Mouse (Mus musculus): Measurements from ENCODE around the gene Dnase1. TPM values are rescaled to one million over a fixed set of nuclear protein-coding genes. Genes with fewer than 3 reads are reported as not detected.
"Not testable (repeated sequence)": the region's sequence is repeated elsewhere in the genome, so short reads cannot be mapped to it uniquely, and the experiment has no call there.

Gene Dnase1
- polyA plus RNA-seq, 1 experiment = not detected

DNA sequence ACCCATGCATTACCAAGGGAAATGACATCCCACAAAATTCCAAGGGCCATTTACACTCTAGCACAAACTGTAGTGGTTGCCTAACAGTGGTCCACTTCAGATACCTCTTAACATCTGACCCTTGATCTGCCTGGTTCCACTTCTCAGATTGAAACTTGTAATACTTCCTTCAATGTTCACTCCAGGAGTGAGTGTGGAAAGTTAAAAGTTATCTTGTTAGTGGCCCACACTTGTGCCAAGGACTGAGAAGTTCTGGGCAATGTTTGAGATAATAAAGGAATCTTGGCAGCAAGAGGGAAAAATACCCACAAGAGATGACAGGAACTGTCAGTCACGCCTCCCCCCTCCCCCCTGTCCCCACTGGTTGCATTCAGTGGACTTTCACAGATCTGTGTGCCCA is 42.9 kb downstream of the Dnase1 start:
- Histone ChIP-seq H3K27ac (ENCODE audit: insufficient read depth, low read length) (no peak overlapping the region), H3K27me3 (ENCODE audit: control insufficient read depth, insufficient read depth, low read length, poor library complexity, severe bottlenecking) (no peaks in the 10 kb centered on the region), H3K4me1 (ENCODE audit: control insufficient read depth, insufficient read depth, low read length) (no peaks in the 10 kb centered on the region), H3K36me3 (ENCODE audit: control insufficient read depth, insufficient read depth, low read length, poor library complexity, severe bottlenecking) (peaks cover 2% of the 10 kb centered on the region), H3K9ac (ENCODE audit: low read depth, poor library complexity, severe bottlenecking) (no peak overlapping the region), H3K9me3 (replicated peaks; ENCODE audit: control insufficient read depth, insufficient read depth, low read length, poor library complexity, severe bottlenecking) (no peaks in the 10 kb centered on the region), H3K4me3 (ENCODE audit: low read depth, low read length) (no peak overlapping the region)
- TF ChIP-seq POLR2A (IDR thresholded peaks at IDR 0.05; ENCODE audit: insufficient read depth, low read length) (no peak), CTCF (IDR thresholded peaks at IDR 0.05; ENCODE audit: low read depth, low read length) (no peak), EP300 (IDR thresholded peaks at IDR 0.05; ENCODE audit: insufficient read depth, low read depth, low read length) (no peak)

GRCm38 (mm10) chr16:4080419-4080818 is 43.7 kb downstream of the Dnase1 start:
- H3K4me1 ChIP-seq (ENCODE audit: control insufficient read depth, insufficient read depth, low read length); H3K27me3 ChIP-seq (ENCODE audit: control insufficient read depth, insufficient read depth, low read length, poor library complexity, severe bottlenecking); H3K36me3 ChIP-seq (ENCODE audit: control insufficient read depth, insufficient read depth, low read length, poor library complexity, severe bottlenecking); H3K27ac ChIP-seq (ENCODE audit: insufficient read depth, low read length); H3K9me3 ChIP-seq (replicated peaks; ENCODE audit: control insufficient read depth, insufficient read depth, low read length, poor library complexity, severe bottlenecking); H3K9ac ChIP-seq (ENCODE audit: low read depth, poor library complexity, severe bottlenecking); H3K4me3 ChIP-seq (ENCODE audit: low read depth, low read length): not testable (repeated sequence)

- Histone ChIP-seq H3K9me3 (replicated peaks; ENCODE audit: control insufficient read depth, insufficient read depth, low read length, poor library complexity, severe bottlenecking) (no peaks in the 10 kb centered on the region), H3K4me3 (ENCODE audit: low read depth, low read length) (no peak overlapping the region), H3K27ac (ENCODE audit: insufficient read depth, low read length) (no peak overlapping the region), H3K9ac (ENCODE audit: low read depth, poor library complexity, severe bottlenecking) (no peak overlapping the region), H3K4me1 (ENCODE audit: control insufficient read depth, insufficient read depth, low read length) (no peaks in the 10 kb centered on the region), H3K36me3 (ENCODE audit: control insufficient read depth, insufficient read depth, low read length, poor library complexity, severe bottlenecking) (peaks cover 11% of the 10 kb centered on the region; the same call in 1 of the 2 replicates), H3K27me3 (ENCODE audit: control insufficient read depth, insufficient read depth, low read length, poor library complexity, severe bottlenecking) (no peaks in the 10 kb centered on the region)
- no peak for TF ChIP-seq EP300 (IDR thresholded peaks at IDR 0.05; ENCODE audit: insufficient read depth, low read depth, low read length)
Observed at GRCm38 (mm10) chr16:4085051-4085450, 48.3 kb downstream of the Dnase1 start.

GRCm38 (mm10) chr16:4085851-4086387 is 49.2 kb downstream of the Dnase1 start:
- Histone ChIP-seq H3K9ac (ENCODE audit: low read depth, poor library complexity, severe bottlenecking) (no peak overlapping the region), H3K9me3 (replicated peaks; ENCODE audit: control insufficient read depth, insufficient read depth, low read length, poor library complexity, severe bottlenecking) (no peaks in the 10 kb centered on the region), H3K27ac (ENCODE audit: insufficient read depth, low read length) (no peak overlapping the region), H3K36me3 (ENCODE audit: control insufficient read depth, insufficient read depth, low read length, poor library complexity, severe bottlenecking) (peaks cover 12% of the 10 kb centered on the region; the same call in 1 of the 2 replicates), H3K4me3 (ENCODE audit: low read depth, low read length) (no peak overlapping the region), H3K4me1 (ENCODE audit: control insufficient read depth, insufficient read depth, low read length) (no peaks in the 10 kb centered on the region), H3K27me3 (ENCODE audit: control insufficient read depth, insufficient read depth, low read length, poor library complexity, severe bottlenecking) (no peaks in the 10 kb centered on the region)
- no peak for TF ChIP-seq POLR2A (IDR thresholded peaks at IDR 0.05; ENCODE audit: insufficient read depth, low read length)
- TF ChIP-seq EP300 (IDR thresholded peaks at IDR 0.05; ENCODE audit: insufficient read depth, low read depth, low read length) = no peak
- TF ChIP-seq CTCF (IDR thresholded peaks at IDR 0.05; ENCODE audit: low read depth, low read length) = no peak

DNA sequence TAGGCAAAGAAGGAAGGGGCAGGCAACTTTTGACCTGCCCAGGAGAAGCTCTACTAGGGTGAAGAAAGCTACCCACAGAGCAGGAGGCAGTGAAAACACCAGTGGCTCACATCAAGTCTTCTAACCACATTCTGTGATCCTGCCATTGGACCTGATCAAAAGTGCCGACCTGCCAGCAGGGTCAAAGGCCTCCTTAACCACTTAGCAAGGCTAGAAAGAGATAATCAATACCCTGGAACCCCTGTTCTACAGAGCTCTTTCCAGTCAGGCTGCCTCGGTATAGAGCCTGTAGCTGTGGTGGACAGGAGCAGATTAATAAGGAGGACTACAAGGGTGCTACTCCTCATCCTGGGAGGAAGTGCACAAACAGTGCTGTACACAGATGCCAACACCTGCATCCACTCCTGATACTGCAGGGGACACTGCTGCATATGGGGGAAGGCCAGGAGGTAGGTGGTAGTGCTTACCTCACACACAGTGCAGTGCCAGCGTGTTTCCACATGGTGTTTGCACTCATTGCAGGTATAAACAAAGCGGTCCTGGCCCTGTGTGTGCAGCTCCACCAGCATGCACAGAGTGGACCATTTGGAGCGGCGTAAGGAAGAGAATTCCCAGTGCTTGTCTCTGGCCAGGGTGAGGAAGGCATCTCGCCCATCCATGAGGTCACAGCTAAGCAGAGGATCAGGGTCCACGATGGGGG is 50.6 kb downstream of the Dnase1 start:
- Histone ChIP-seq H3K4me1 (ENCODE audit: control insufficient read depth, insufficient read depth, low read length) (no peaks in the 10 kb centered on the region), H3K9me3 (replicated peaks; ENCODE audit: control insufficient read depth, insufficient read depth, low read length, poor library complexity, severe bottlenecking) (no peaks in the 10 kb centered on the region), H3K27ac (ENCODE audit: insufficient read depth, low read length) (no peak overlapping the region), H3K4me3 (ENCODE audit: low read depth, low read length) (no peak overlapping the region), H3K27me3 (ENCODE audit: control insufficient read depth, insufficient read depth, low read length, poor library complexity, severe bottlenecking) (no peaks in the 10 kb centered on the region), H3K36me3 (ENCODE audit: control insufficient read depth, insufficient read depth, low read length, poor library complexity, severe bottlenecking) (peaks cover 19% of the 10 kb centered on the region), H3K9ac (ENCODE audit: low read depth, poor library complexity, severe bottlenecking) (no peak overlapping the region)
- TF ChIP-seq EP300 (IDR thresholded peaks at IDR 0.05; ENCODE audit: insufficient read depth, low read depth, low read length) (no peak), CTCF (IDR thresholded peaks at IDR 0.05; ENCODE audit: low read depth, low read length) (no peak)

Other genes starting within 250 kb of the Dnase1 start
- not detected in 2 replicates for gene Olfr15, start 206.1 kb upstream of the Dnase1 start, polyA plus RNA-seq (2011; ENCODE audit: insufficient read depth, insufficient read length, low read depth, missing spikeins)
- 1.4 and 1.6 TPM in 2 replicates for gene Zfp174, start 189.7 kb upstream of the Dnase1 start, polyA plus RNA-seq (2011; ENCODE audit: insufficient read depth, insufficient read length, low read depth, missing spikeins)
- gene Naa60, start 164.6 kb upstream of the Dnase1 start, polyA plus RNA-seq (2011; ENCODE audit: insufficient read depth, insufficient read length, low read depth, missing spikeins) = 37.2 and 41.4 TPM in 2 replicates
- 6.4 and 6.9 TPM in 2 replicates for gene Zfp597, start 152.4 kb upstream of the Dnase1 start, polyA plus RNA-seq (2011; ENCODE audit: insufficient read depth, insufficient read length, low read depth, missing spikeins)
- not detected in 2 replicates for gene Gm20695, start 152.3 kb upstream of the Dnase1 start, polyA plus RNA-seq (2011; ENCODE audit: insufficient read depth, insufficient read length, low read depth, missing spikeins)
- gene 1700037C18Rik, start 128.3 kb upstream of the Dnase1 start, polyA plus RNA-seq (2011; ENCODE audit: insufficient read depth, insufficient read length, low read depth, missing spikeins) = 1.6 and 2.7 TPM in 2 replicates
- gene Cluap1, start 128.1 kb upstream of the Dnase1 start, polyA plus RNA-seq (2011; ENCODE audit: insufficient read depth, insufficient read length, low read depth, missing spikeins) = 17.3 and 18.4 TPM in 2 replicates
- gene Nlrc3, start 60.3 kb upstream of the Dnase1 start, polyA plus RNA-seq (2011; ENCODE audit: insufficient read depth, insufficient read length, low read depth, missing spikeins) = 0.49 and 0.84 TPM in 2 replicates
- gene Slx4, start 33.2 kb upstream of the Dnase1 start, polyA plus RNA-seq (2011; ENCODE audit: insufficient read depth, insufficient read length, low read depth, missing spikeins) = 33.5 and 39.5 TPM in 2 replicates
- 104 and 105 TPM in 2 replicates for gene Trap1, start 40.9 kb downstream of the Dnase1 start, polyA plus RNA-seq (2011; ENCODE audit: insufficient read depth, insufficient read length, low read depth, missing spikeins)
- 46.0 and 48.9 TPM in 2 replicates for gene Crebbp, start 177.1 kb downstream of the Dnase1 start, polyA plus RNA-seq (2011; ENCODE audit: insufficient read depth, insufficient read length, low read depth, missing spikeins)

Data from ES-Bruce4 (cell line).